Mouse (Mus musculus) hindbrain, embryonic 14.5 days (tissue): ENCODE measurements around the gene Gjb5. TPM values are rescaled to one million over a fixed set of nuclear protein-coding genes. Genes with fewer than 3 reads are reported as not detected.

Experiments used
- ATAC-seq: fragments of 200-750 bp; cut with Nextera tagmentation; 2 replicates; pipeline ENCODE4 v1.8.0; 2017; ENCODE audit warnings: moderate number of reproducible peaks, mild to moderate bottlenecking, moderate TSS enrichment, moderate library complexity; ENCODE audit not compliant: low FRiP score
- DNase-seq: peaks from one replicate; pipeline ENCODE4 v3.0.0-alpha.2; 2015; ENCODE audit warnings: low spot score
- H3K27ac ChIP-seq: fragments of 300-500 bp; sonication (generic); 2 replicates; pipeline ENCODE4 v1.5.1; 2014; ENCODE audit warnings: mild to moderate bottlenecking, moderate library complexity
- H3K27me3 ChIP-seq: fragments of 300-500 bp; sonication (generic); 2 replicates; pipeline ENCODE4 v1.6.1; 2014; ENCODE audit warnings: mild to moderate bottlenecking, low read length, mixed read lengths; ENCODE audit not compliant: control insufficient read depth, insufficient read depth
- H3K36me3 ChIP-seq: fragments of 300-500 bp; sonication (generic); replicated peaks from 2 replicates; pipeline ENCODE4 v1.6.1; 2014; ENCODE audit not compliant: control insufficient read depth, insufficient read depth
- H3K4me1 ChIP-seq: fragments of 300-500 bp; sonication (generic); replicated peaks from 2 replicates; pipeline ENCODE4 v1.6.1; 2014; ENCODE audit warnings: antibody characterized with exemption, low read length, mixed read lengths; ENCODE audit not compliant: control insufficient read depth, insufficient read depth
- H3K4me2 ChIP-seq: fragments of 300-500 bp; sonication (generic); replicated peaks from 2 replicates; pipeline ENCODE4 v1.6.1; 2014; ENCODE audit warnings: mild to moderate bottlenecking, moderate library complexity
- H3K4me3 ChIP-seq: fragments of 300-500 bp; sonication (generic); replicated peaks from 2 replicates; pipeline ENCODE4 v1.5.1; 2014; ENCODE audit warnings: mild to moderate bottlenecking, low read length
- H3K9ac ChIP-seq: fragments of 300-500 bp; sonication (generic); 2 replicates; pipeline ENCODE4 v1.6.1; 2014
- H3K9me3 ChIP-seq: fragments of 300-500 bp; sonication (generic); 2 replicates; pipeline ENCODE4 v1.6.1; 2016; ENCODE audit warnings: low read length; ENCODE audit not compliant: control insufficient read depth
- WGBS: fragments of 180-500 bp; shearing (Covaris S2); extraction: QIAGEN DNeasy Blood & Tissue Kit; methylation state at CpG from one replicate; pipeline ENCODE4 v1.1.7; 2014; 5-methylcytosine and 5-hydroxymethylcytosine counted together
- polyA plus RNA-seq: library from polyadenylated mRNA; unstranded; fragments of >200 nt; fragmentation: Nextera tagmentation; extraction: Ambion mirVana; gene quantifications from 2 replicates; pipeline ENCODE4 v1.2.1, GENCODE M21; 2014

Gene Gjb5
- polyA plus RNA-seq, 1 experiment from 2014 or later: 0.21 TPM

GRCm38 (mm10) chr4:127354506-127355485, 3.2 kb downstream of the Gjb5 start:
- H3K4me2 ChIP-seq: no peak overlapping the region
- H3K9ac ChIP-seq: no peak overlapping the region
- H3K4me3 ChIP-seq: no peak overlapping the region
- H3K36me3 ChIP-seq: no peaks in the 10 kb centered on the region
- H3K27me3 ChIP-seq: no peaks in the 10 kb centered on the region
- DNase-seq: no peak
- no peaks in the 10 kb centered on the region for H3K9me3 ChIP-seq
- 0 out of 2 replicates have a peak, but pooled peaks cover 8% of the 10 kb centered on the region for H3K4me1 ChIP-seq
- no peak for ATAC-seq
- no peak overlapping the region for H3K27ac ChIP-seq
- 81% methylated on average over 15 of the region's 15 CpGs for WGBS

DNA sequence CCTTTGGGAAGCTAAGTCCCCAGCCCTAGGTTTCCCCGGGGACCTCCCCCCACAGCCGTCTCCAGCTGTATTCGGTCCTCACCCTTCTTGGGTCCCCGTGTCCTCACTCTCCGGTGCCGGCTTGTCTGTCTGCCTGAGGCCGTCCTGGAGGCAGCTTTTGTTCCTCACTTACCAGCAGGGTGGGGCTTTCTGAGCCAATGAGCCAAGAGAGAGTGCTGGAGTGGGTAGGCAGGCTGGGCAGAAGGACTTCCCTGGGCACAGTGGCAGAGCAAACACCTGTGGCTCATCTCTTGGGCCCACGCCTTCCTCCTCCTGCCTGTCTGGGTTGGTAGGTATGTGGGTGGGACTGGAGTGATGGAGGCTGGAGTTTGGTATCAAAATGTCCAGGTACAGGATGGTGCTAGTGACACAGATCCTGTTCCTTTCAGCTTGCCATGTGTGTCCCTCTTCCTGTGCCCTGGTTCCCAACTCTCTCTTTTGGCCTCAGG, 4.0 kb downstream of the Gjb5 start, which contains the start of gene Gjb4:
Gene Gjb4, minus strand, starts transcription at position 131 of the 488 bp plus-strand sequence.
- Histone ChIP-seq H3K4me3 (no peak within 1 kb of the TSS), H3K27ac (no peak within 1 kb of the TSS), H3K4me2 (no peak within 1 kb of the TSS), H3K9ac (no peak within 1 kb of the TSS), H3K36me3 (no peaks in the 10 kb centered on the region), H3K4me1 (0 out of 2 replicates have a peak, but pooled peaks cover 8% of the 10 kb centered on the region), H3K27me3 (no peaks in the 10 kb centered on the region), H3K9me3 (no peaks in the 10 kb centered on the region)
- WGBS: 38% methylated on average over 8 of the region's 8 CpGs
- DNase-seq (no peak), ATAC-seq (no peak)

GRCm38 (mm10) chr4:127352594-127352993, 5.4 kb downstream of the Gjb5 start:
- WGBS: 17% methylated on average over 1 of the region's 1 CpGs
- no peak overlapping the region for H3K9ac ChIP-seq
- H3K4me3 ChIP-seq: no peak overlapping the region
- no peak overlapping the region for H3K27ac ChIP-seq
- DNase-seq: no peak
- no peaks in the 10 kb centered on the region for H3K27me3 ChIP-seq
- H3K36me3 ChIP-seq: no peaks in the 10 kb centered on the region
- H3K9me3 ChIP-seq: no peaks in the 10 kb centered on the region
- 0 out of 2 replicates have a peak, but pooled peaks cover 8% of the 10 kb centered on the region for H3K4me1 ChIP-seq
- ATAC-seq: no peak
- H3K4me2 ChIP-seq: no peak overlapping the region

DNA sequence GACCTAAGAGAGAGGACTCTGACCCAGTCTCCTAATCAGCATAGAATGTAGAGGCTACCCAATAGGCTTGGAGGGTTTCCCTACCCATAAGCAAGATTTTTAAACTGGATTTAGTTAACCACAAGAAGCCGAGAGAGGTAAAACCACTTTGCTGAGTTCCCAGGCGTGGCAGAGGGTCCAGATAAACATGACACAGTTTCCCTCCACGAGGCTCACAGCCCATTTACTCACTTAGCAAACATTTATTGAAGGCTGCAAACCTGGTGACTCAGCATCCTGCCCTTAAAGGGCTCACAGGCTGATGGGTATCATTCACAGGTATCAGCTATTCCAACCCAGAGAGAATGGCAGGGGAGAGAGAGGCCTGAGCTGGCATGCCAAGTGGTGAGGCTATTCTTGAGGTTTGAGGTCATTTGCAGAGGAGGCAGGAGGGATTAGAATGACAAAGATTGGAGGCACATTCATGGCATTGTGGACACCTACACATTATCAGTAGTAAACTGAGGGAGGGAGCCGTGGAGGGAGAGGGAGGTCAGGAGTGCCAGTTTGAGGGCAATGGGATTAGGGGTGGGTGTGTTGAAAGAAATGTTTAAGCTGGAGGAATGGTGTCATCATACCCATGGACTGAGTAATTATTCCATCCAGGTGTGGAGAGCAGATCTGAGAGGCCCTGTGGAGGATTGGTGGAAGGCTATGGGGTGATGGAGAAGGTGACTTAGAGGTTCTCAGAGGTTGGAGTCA, 8.3 kb downstream of the Gjb5 start:
- H3K4me3 ChIP-seq: no peak overlapping the region
- H3K36me3 ChIP-seq: no peaks in the 10 kb centered on the region
- no peak overlapping the region for H3K27ac ChIP-seq
- no peaks in the 10 kb centered on the region for H3K27me3 ChIP-seq
- ATAC-seq: no peak
- H3K9me3 ChIP-seq: no peaks in the 10 kb centered on the region
- H3K9ac ChIP-seq: no peak overlapping the region
- 76% methylated on average over 4 of the region's 4 CpGs for WGBS
- DNase-seq: no peak
- 0 out of 2 replicates have a peak, but pooled peaks cover 8% of the 10 kb centered on the region for H3K4me1 ChIP-seq
- no peak overlapping the region for H3K4me2 ChIP-seq

GRCm38 (mm10) chr4:127345000-127345399, 13.0 kb downstream of the Gjb5 start:
- H3K9me3 ChIP-seq: no peaks in the 10 kb centered on the region
- H3K36me3 ChIP-seq: no peaks in the 10 kb centered on the region
- no peak overlapping the region for H3K4me3 ChIP-seq
- H3K27ac ChIP-seq: no peak overlapping the region
- H3K4me2 ChIP-seq: no peak overlapping the region
- no peak overlapping the region for H3K9ac ChIP-seq
- ATAC-seq (no peak), DNase-seq (no peak)
- no peaks in the 10 kb centered on the region for H3K27me3 ChIP-seq
- WGBS: 80% methylated on average over 5 of the region's 5 CpGs
- no peaks in the 10 kb centered on the region for H3K4me1 ChIP-seq

- H3K4me2 ChIP-seq: no peak overlapping the region
- no peak overlapping the region for H3K9ac ChIP-seq
- ATAC-seq (no peak), DNase-seq (no peak)
- H3K36me3 ChIP-seq: no peaks in the 10 kb centered on the region
- no peaks in the 10 kb centered on the region for H3K9me3 ChIP-seq
- WGBS: 69% methylated on average over 6 of the region's 6 CpGs
- no peak overlapping the region for H3K27ac ChIP-seq
- no peaks in the 10 kb centered on the region for H3K4me1 ChIP-seq
- H3K27me3 ChIP-seq: no peaks in the 10 kb centered on the region
- H3K4me3 ChIP-seq: no peak overlapping the region
Measured at GRCm38 (mm10) chr4:127341372-127341771, 16.6 kb downstream of the Gjb5 start.

- ATAC-seq: no peak
- WGBS: 90% methylated on average over 5 of the region's 5 CpGs
Measured at GRCm38 (mm10) chr4:127337668-127338067, 20.3 kb downstream of the Gjb5 start.

DNA sequence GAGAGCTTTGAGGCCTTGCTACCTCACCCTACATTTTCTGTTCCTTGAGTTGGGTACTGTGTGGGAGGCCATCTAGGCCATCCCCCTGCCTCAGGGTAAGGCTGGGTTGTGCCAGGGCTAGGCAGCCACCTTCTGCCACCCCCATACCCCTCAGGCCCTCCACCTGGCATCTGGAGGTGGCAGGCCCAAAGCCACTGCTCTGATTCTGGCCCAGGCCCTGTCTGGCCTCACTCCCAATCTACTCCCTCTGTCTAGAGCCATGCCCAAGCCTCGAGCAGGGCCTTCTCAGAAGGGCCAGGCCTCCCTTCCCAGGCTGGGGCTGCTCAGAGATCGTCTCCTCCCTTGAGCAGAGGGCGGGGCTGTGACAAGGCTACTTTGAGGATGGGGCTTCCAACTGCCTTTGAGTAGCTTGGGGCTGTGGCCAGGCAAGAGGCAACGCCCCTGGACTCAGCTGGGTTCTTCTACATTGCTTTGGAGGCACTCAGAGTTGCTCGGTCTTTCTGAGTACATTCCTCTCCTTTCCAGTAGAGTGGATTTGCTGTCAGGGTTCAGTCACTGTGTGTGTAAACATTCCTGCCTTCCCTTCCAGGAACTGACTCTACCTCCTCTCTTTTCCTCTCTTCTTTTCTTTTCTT, 23.0 kb downstream of the Gjb5 start:
- no peaks in the 10 kb centered on the region for H3K9me3 ChIP-seq
- no peak overlapping the region for H3K27ac ChIP-seq
- ATAC-seq (no peak), DNase-seq (no peak)
- H3K4me1 ChIP-seq: peaks cover 7% of the 10 kb centered on the region; the same call in 1 of the 2 replicates
- no peak overlapping the region for H3K4me2 ChIP-seq
- peaks cover 27% of the 10 kb centered on the region for H3K27me3 ChIP-seq
- no peaks in the 10 kb centered on the region for H3K36me3 ChIP-seq
- H3K4me3 ChIP-seq: no peak overlapping the region
- WGBS: 39% methylated on average over 5 of the region's 5 CpGs
- H3K9ac ChIP-seq: no peak overlapping the region

More at GRCm38 (mm10) chr4:127337668-127338067, 20.3 kb downstream of the Gjb5 start:
- H3K4me2 ChIP-seq: no peak overlapping the region
- no peaks in the 10 kb centered on the region for H3K36me3 ChIP-seq
- H3K4me3 ChIP-seq: no peak overlapping the region
- H3K9me3 ChIP-seq: no peaks in the 10 kb centered on the region
- DNase-seq: no peak
- H3K27me3 ChIP-seq: peaks cover under 1% of the 10 kb centered on the region; the same call in 1 of the 2 replicates
- no peaks in the 10 kb centered on the region for H3K4me1 ChIP-seq
- no peak overlapping the region for H3K9ac ChIP-seq
- no peak overlapping the region for H3K27ac ChIP-seq
